Mouse (Mus musculus): ENCODE results near the gene Gatad1.
"Not testable (repeated sequence)": the region's sequence is repeated elsewhere in the genome, so short reads cannot be mapped to it uniquely, and the experiment has no call there.

Gene Gatad1

GRCm38 (mm10) chr5:3633315-3633714, 23.7 kb downstream of the Gatad1 start:
- no peak for DNase-seq

- no peak for DNase-seq
Observed at GRCm38 (mm10) chr5:3632285-3632684, 24.7 kb downstream of the Gatad1 start.

- no peak for DNase-seq
Observed at GRCm38 (mm10) chr5:3631512-3632271, 25.3 kb downstream of the Gatad1 start.

- DNase-seq: no peak
Observed at GRCm38 (mm10) chr5:3630055-3630454, 26.9 kb downstream of the Gatad1 start.

- peak; percentile 64 for DNase-seq
Observed at GRCm38 (mm10) chr5:3620486-3620885, 36.5 kb downstream of the Gatad1 start.

- DNase-seq: not testable (repeated sequence)
Observed at GRCm38 (mm10) chr5:3611835-3612234, 45.1 kb downstream of the Gatad1 start.

- no peak for DNase-seq
Observed at GRCm38 (mm10) chr5:3609241-3609640, 47.7 kb downstream of the Gatad1 start.

GRCm38 (mm10) chr5:3607114-3607513, 49.9 kb downstream of the Gatad1 start:
- DNase-seq: no peak

- DNase-seq: no peak
Observed at GRCm38 (mm10) chr5:3600790-3601189, 56.2 kb downstream of the Gatad1 start.

- DNase-seq: no peak
Observed at GRCm38 (mm10) chr5:3600298-3600697, 56.7 kb downstream of the Gatad1 start.

- no peak for DNase-seq
Observed at GRCm38 (mm10) chr5:3598766-3599165, 58.2 kb downstream of the Gatad1 start.

GRCm38 (mm10) chr5:3597171-3597570, 59.8 kb downstream of the Gatad1 start:
- no peak for DNase-seq

- DNase-seq: peak; percentile 79
Observed at GRCm38 (mm10) chr5:3596399-3596766, 60.6 kb downstream of the Gatad1 start, which contains the start of gene Rbm48. Rbm48 (minus strand) TSS chr5:3596585.

GRCm38 (mm10) chr5:3595693-3596398, 61.1 kb downstream of the Gatad1 start, which contains the start of gene Pex1:
Pex1 (plus strand) TSS chr5:3596066.
- peak; percentile 92 for DNase-seq

Measured in cerebellum, adult 11 months (tissue).